Mouse (Mus musculus) hindbrain, embryonic 16.5 days (tissue): ENCODE results near the gene Ttc25. TPM values are rescaled to one million over a fixed set of nuclear protein-coding genes. Genes with fewer than 3 reads are reported as not detected.

Source experiments
- ATAC-seq: fragments of 200-750 bp; cut with Nextera tagmentation; 2 replicates; pipeline ENCODE4 v1.8.0; 2017; ENCODE audit warnings: moderate TSS enrichment, moderate library complexity
- H3K27ac ChIP-seq: fragments of 300-500 bp; sonication (generic); 2 replicates; pipeline ENCODE4 v1.5.1; 2014; ENCODE audit warnings: low read depth, mild to moderate bottlenecking, control low read depth, low read length, moderate library complexity
- H3K27me3 ChIP-seq: fragments of 300-500 bp; sonication (generic); replicated peaks from 2 replicates; pipeline ENCODE4 v1.6.1; 2014; ENCODE audit warnings: low read length; ENCODE audit not compliant: control insufficient read depth, insufficient read depth
- H3K36me3 ChIP-seq: fragments of 300-500 bp; sonication (generic); 2 replicates; pipeline ENCODE4 v1.6.1; 2014; ENCODE audit warnings: mild to moderate bottlenecking, low read length, moderate library complexity, mixed read lengths; ENCODE audit not compliant: control insufficient read depth, insufficient read depth
- H3K4me1 ChIP-seq: fragments of 300-500 bp; sonication (generic); 2 replicates; pipeline ENCODE4 v1.6.1; 2014; ENCODE audit warnings: low read depth, low read length; ENCODE audit not compliant: control insufficient read depth, insufficient read depth
- H3K4me2 ChIP-seq: fragments of 300-500 bp; sonication (generic); 2 replicates; pipeline ENCODE4 v1.6.1; 2014; ENCODE audit warnings: mild to moderate bottlenecking, low read length, control low read depth, moderate library complexity
- H3K4me3 ChIP-seq: fragments of 300-500 bp; sonication (generic); 2 replicates; pipeline ENCODE4 v1.5.1; 2014; ENCODE audit warnings: mild to moderate bottlenecking, low read length, control low read depth, moderate library complexity
- H3K9ac ChIP-seq: fragments of 300-500 bp; sonication (generic); 2 replicates; pipeline ENCODE4 v1.6.1; 2014; ENCODE audit warnings: low read depth, mild to moderate bottlenecking, control low read depth, low read length, moderate library complexity
- H3K9me3 ChIP-seq: fragments of 300-500 bp; sonication (generic); 2 replicates; pipeline ENCODE4 v1.6.1; 2014; ENCODE audit warnings: mild to moderate bottlenecking, low read length, moderate library complexity; ENCODE audit not compliant: control insufficient read depth
- WGBS: fragments of 180-500 bp; shearing (Covaris S2); extraction: QIAGEN DNeasy Blood & Tissue Kit; methylation state at CpG from one replicate; pipeline ENCODE4 v1.1.7; 2014; 5-methylcytosine and 5-hydroxymethylcytosine counted together
- polyA plus RNA-seq: library from polyadenylated mRNA; unstranded; fragments of >200 nt; fragmentation: Nextera tagmentation; extraction: Ambion mirVana; gene quantifications from 2 replicates; pipeline ENCODE4 v1.2.1, GENCODE M21; 2015

The Ttc25 gene
- polyA plus RNA-seq, 1 experiment from 2014 or later, result 2.2 TPM

- Histone ChIP-seq H3K27ac (no peak overlapping the region), H3K27me3 (no peaks in the 10 kb centered on the region), H3K4me1 (peaks cover 12% of the 10 kb centered on the region; the same call in 1 of the 2 replicates), H3K9me3 (no peaks in the 10 kb centered on the region), H3K4me2 (no peak overlapping the region), H3K36me3 (no peaks in the 10 kb centered on the region), H3K4me3 (no peak overlapping the region), H3K9ac (no peak overlapping the region)
- WGBS, result 94% methylated on average over 2 of the region's 2 CpGs
- ATAC-seq, result no peak
Measured at GRCm38 (mm10) chr11:100541577-100541976, 3.8 kb upstream of the Ttc25 start.

GRCm38 (mm10) chr11:100545746-100546085 is 309 bp downstream of the Ttc25 start:
- Histone ChIP-seq H3K9ac (peak overlapping the region; percentile 65), H3K4me1 (peaks cover 12% of the 10 kb centered on the region; the same call in 1 of the 2 replicates), H3K27ac (peak overlapping the region; percentile 32; the same call in 1 of the 2 replicates), H3K27me3 (no peaks in the 10 kb centered on the region; the same call in 1 of the 2 replicates), H3K9me3 (no peaks in the 10 kb centered on the region), H3K4me2 (peak overlapping the region; percentile 89), H3K36me3 (no peaks in the 10 kb centered on the region), H3K4me3 (peak overlapping the region; percentile 37)
- ATAC-seq, result peak; percentile 61; the same call in 1 of the 2 replicates
- WGBS, result 25% methylated on average over 7 of the region's 7 CpGs

GRCm38 (mm10) chr11:100546955-100547354 is 1.5 kb downstream of the Ttc25 start:
- no peak for ATAC-seq
- 87% methylated on average over 6 of the region's 6 CpGs for WGBS

GRCm38 (mm10) chr11:100548141-100548540 is 2.7 kb downstream of the Ttc25 start:
- Histone ChIP-seq H3K9ac (no peak overlapping the region), H3K4me2 (no peak overlapping the region), H3K36me3 (no peaks in the 10 kb centered on the region), H3K27me3 (no peaks in the 10 kb centered on the region; the same call in 1 of the 2 replicates), H3K4me3 (no peak overlapping the region), H3K4me1 (peaks cover 12% of the 10 kb centered on the region; the same call in 1 of the 2 replicates), H3K27ac (no peak overlapping the region), H3K9me3 (no peaks in the 10 kb centered on the region)
- no peak for ATAC-seq
- 79% methylated on average over 6 of the region's 6 CpGs for WGBS

More at GRCm38 (mm10) chr11:100546955-100547354, 1.5 kb downstream of the Ttc25 start:
- H3K27ac ChIP-seq, result no peak overlapping the region
- no peaks in the 10 kb centered on the region; the same call in 1 of the 2 replicates for H3K27me3 ChIP-seq
- no peak overlapping the region for H3K4me2 ChIP-seq
- H3K9me3 ChIP-seq, result no peaks in the 10 kb centered on the region
- no peak overlapping the region for H3K4me3 ChIP-seq
- no peaks in the 10 kb centered on the region for H3K36me3 ChIP-seq
- no peak overlapping the region for H3K9ac ChIP-seq
- H3K4me1 ChIP-seq, result peaks cover 12% of the 10 kb centered on the region; the same call in 1 of the 2 replicates

- no peak for ATAC-seq
- 86% methylated on average over 8 of the region's 8 CpGs for WGBS
- H3K9me3 ChIP-seq, result no peaks in the 10 kb centered on the region
Measured at GRCm38 (mm10) chr11:100549466-100549865, 4.1 kb downstream of the Ttc25 start.

GRCm38 (mm10) chr11:100550101-100550500 is 4.7 kb downstream of the Ttc25 start:
- ATAC-seq, result no peak
- Histone ChIP-seq H3K4me1 (peaks cover 8% of the 10 kb centered on the region; the same call in 1 of the 2 replicates), H3K27ac (no peak overlapping the region), H3K4me3 (no peak overlapping the region), H3K9me3 (no peaks in the 10 kb centered on the region), H3K27me3 (no peaks in the 10 kb centered on the region; the same call in 1 of the 2 replicates), H3K4me2 (no peak overlapping the region), H3K9ac (no peak overlapping the region), H3K36me3 (no peaks in the 10 kb centered on the region)
- WGBS, result 72% methylated on average over 6 of the region's 6 CpGs

More at GRCm38 (mm10) chr11:100549466-100549865, 4.1 kb downstream of the Ttc25 start:
- Histone ChIP-seq H3K27me3 (no peaks in the 10 kb centered on the region; the same call in 1 of the 2 replicates), H3K4me2 (no peak overlapping the region), H3K27ac (no peak overlapping the region), H3K4me3 (no peak overlapping the region), H3K4me1 (peaks cover 12% of the 10 kb centered on the region; the same call in 1 of the 2 replicates), H3K9ac (no peak overlapping the region), H3K36me3 (no peaks in the 10 kb centered on the region)

GRCm38 (mm10) chr11:100552842-100553241 is 7.4 kb downstream of the Ttc25 start:
- ATAC-seq, result no peak

GRCm38 (mm10) chr11:100555583-100555982 is 10.2 kb downstream of the Ttc25 start:
- Histone ChIP-seq H3K27me3 (no peaks in the 10 kb centered on the region), H3K4me2 (peak overlapping the region; percentile 44), H3K4me1 (no peaks in the 10 kb centered on the region), H3K9ac (no peak overlapping the region), H3K27ac (no peak overlapping the region), H3K9me3 (no peaks in the 10 kb centered on the region), H3K4me3 (no peak overlapping the region), H3K36me3 (no peaks in the 10 kb centered on the region)
- WGBS, result 20% methylated on average over 11 of the region's 11 CpGs
- no peak for ATAC-seq

More at GRCm38 (mm10) chr11:100552842-100553241, 7.4 kb downstream of the Ttc25 start:
- H3K4me1 ChIP-seq, result no peaks in the 10 kb centered on the region
- H3K36me3 ChIP-seq, result no peaks in the 10 kb centered on the region
- H3K27ac ChIP-seq, result no peak overlapping the region
- H3K9ac ChIP-seq, result no peak overlapping the region
- H3K4me2 ChIP-seq, result no peak overlapping the region
- H3K27me3 ChIP-seq, result no peaks in the 10 kb centered on the region
- H3K9me3 ChIP-seq, result no peaks in the 10 kb centered on the region
- H3K4me3 ChIP-seq, result no peak overlapping the region
- 66% methylated on average over 4 of the region's 4 CpGs for WGBS

GRCm38 (mm10) chr11:100557563-100557962 is 12.2 kb downstream of the Ttc25 start:
- Histone ChIP-seq H3K36me3 (no peaks in the 10 kb centered on the region), H3K4me2 (no peak overlapping the region), H3K27ac (no peak overlapping the region), H3K4me1 (no peaks in the 10 kb centered on the region), H3K9me3 (no peaks in the 10 kb centered on the region), H3K27me3 (no peaks in the 10 kb centered on the region), H3K4me3 (no peak overlapping the region), H3K9ac (no peak overlapping the region)
- WGBS, result 82% methylated on average over 3 of the region's 3 CpGs
- ATAC-seq, result no peak
